Mouse (Mus musculus) frontal cortex, postnatal 10 days (tissue): ENCODE measurements around the gene Kcna3.

Source experiments
- DNase-seq, 2 experiments: peaks; one replicate each; pipeline ENCODE4 v3.0.0; 2022; ENCODE audit warnings: low spot score in 2 of 2, mixed read lengths in 1 of 2

The Kcna3 gene

GRCm38 (mm10) chr3:107065510-107066095 lies 29.6 kb downstream of the Kcna3 start:
- no peak for DNase-seq

GRCm38 (mm10) chr3:107066165-107066850 lies 30.3 kb downstream of the Kcna3 start:
- no peak for DNase-seq

- no peak for DNase-seq
Measured at GRCm38 (mm10) chr3:107067245-107067644, 31.3 kb downstream of the Kcna3 start.

- no peak for DNase-seq
Measured at GRCm38 (mm10) chr3:107073863-107074262, 37.9 kb downstream of the Kcna3 start.

GRCm38 (mm10) chr3:107075705-107076104 lies 39.7 kb downstream of the Kcna3 start:
- DNase-seq: no peak

- no peak for DNase-seq
Measured at GRCm38 (mm10) chr3:107076658-107077057, 40.7 kb downstream of the Kcna3 start.

- no peak for DNase-seq
Measured at GRCm38 (mm10) chr3:107077101-107077500, 41.1 kb downstream of the Kcna3 start.

GRCm38 (mm10) chr3:107080803-107081202 lies 44.8 kb downstream of the Kcna3 start:
- no peak for DNase-seq

- no peak for DNase-seq
Measured at GRCm38 (mm10) chr3:107081227-107081626, 45.3 kb downstream of the Kcna3 start.

- DNase-seq: no peak
Measured at GRCm38 (mm10) chr3:107084586-107084985, 48.6 kb downstream of the Kcna3 start.

GRCm38 (mm10) chr3:107087410-107087809 lies 51.4 kb downstream of the Kcna3 start:
- DNase-seq: no peak
